Mouse (Mus musculus): Measurements from ENCODE around the gene Dnaja4. TPM values are rescaled to one million over a fixed set of nuclear protein-coding genes. Genes with fewer than 3 reads are reported as not detected.
A peak's percentile ranks its signal among the peaks of the same experiment; 100 is the strongest.
"Not testable (repeated sequence)": the region's sequence is repeated elsewhere in the genome, so short reads cannot be mapped to it uniquely, and the experiment has no call there.

The Dnaja4 gene
- polyA plus RNA-seq, 1 experiment = 129 TPM

- TF ChIP-seq CTCF (IDR thresholded peaks at IDR 0.05; ENCODE audit: control insufficient read depth, insufficient read depth, insufficient replicate concordance, low read depth, low read length) (no peak), POLR2A (IDR thresholded peaks at IDR 0.05; ENCODE audit: control insufficient read depth, low read depth, low read length) (no peak)
- H3K36me3 ChIP-seq (ENCODE audit: control insufficient read depth, insufficient read depth, low read length) = no peaks in the 10 kb centered on the region
- peaks cover 7% of the 10 kb centered on the region for H3K4me1 ChIP-seq (ENCODE audit: control insufficient read depth, insufficient read depth, low read length)
- H3K27ac ChIP-seq (ENCODE audit: control insufficient read depth, insufficient read depth, low read depth, low read length) = no peak overlapping the region
- H3K27me3 ChIP-seq (ENCODE audit: control insufficient read depth, insufficient read depth, low read length) = no peaks in the 10 kb centered on the region
- no peak overlapping the region for H3K4me3 ChIP-seq (ENCODE audit: control insufficient read depth, low read depth, low read length)
Observed at GRCm38 (mm10) chr9:54683814-54684605, 14.7 kb upstream of the Dnaja4 start.

- no peaks in the 10 kb centered on the region for H3K27me3 ChIP-seq (ENCODE audit: control insufficient read depth, insufficient read depth, low read length)
- H3K36me3 ChIP-seq (ENCODE audit: control insufficient read depth, insufficient read depth, low read length) = no peaks in the 10 kb centered on the region
- TF ChIP-seq POLR2A (IDR thresholded peaks at IDR 0.05; ENCODE audit: control insufficient read depth, low read depth, low read length) = no peak
- TF ChIP-seq CTCF (IDR thresholded peaks at IDR 0.05; ENCODE audit: control insufficient read depth, insufficient read depth, insufficient replicate concordance, low read depth, low read length) = no peak
- H3K4me1 ChIP-seq (ENCODE audit: control insufficient read depth, insufficient read depth, low read length) = peaks cover 10% of the 10 kb centered on the region
- H3K27ac ChIP-seq (ENCODE audit: control insufficient read depth, insufficient read depth, low read depth, low read length) = no peak overlapping the region
- no peak overlapping the region for H3K4me3 ChIP-seq (ENCODE audit: control insufficient read depth, low read depth, low read length)
Observed at GRCm38 (mm10) chr9:54687246-54688236, 11.1 kb upstream of the Dnaja4 start.

- Histone ChIP-seq H3K36me3 (ENCODE audit: control insufficient read depth, insufficient read depth, low read length) (no peaks in the 10 kb centered on the region), H3K27ac (ENCODE audit: control insufficient read depth, insufficient read depth, low read depth, low read length) (no peak overlapping the region), H3K27me3 (ENCODE audit: control insufficient read depth, insufficient read depth, low read length) (no peaks in the 10 kb centered on the region), H3K4me3 (ENCODE audit: control insufficient read depth, low read depth, low read length) (no peak overlapping the region), H3K4me1 (ENCODE audit: control insufficient read depth, insufficient read depth, low read length) (peaks cover 10% of the 10 kb centered on the region)
- TF ChIP-seq POLR2A (IDR thresholded peaks at IDR 0.05; ENCODE audit: control insufficient read depth, low read depth, low read length) (no peak), CTCF (IDR thresholded peaks at IDR 0.05; ENCODE audit: control insufficient read depth, insufficient read depth, insufficient replicate concordance, low read depth, low read length) (no peak)
Observed at GRCm38 (mm10) chr9:54689446-54689845, 9.2 kb upstream of the Dnaja4 start.

- H3K27me3 ChIP-seq (ENCODE audit: control insufficient read depth, insufficient read depth, low read length); H3K36me3 ChIP-seq (ENCODE audit: control insufficient read depth, insufficient read depth, low read length); H3K4me1 ChIP-seq (ENCODE audit: control insufficient read depth, insufficient read depth, low read length); H3K27ac ChIP-seq (ENCODE audit: control insufficient read depth, insufficient read depth, low read depth, low read length); H3K4me3 ChIP-seq (ENCODE audit: control insufficient read depth, low read depth, low read length): not testable (repeated sequence)
Observed at GRCm38 (mm10) chr9:54690697-54691096, 8.0 kb upstream of the Dnaja4 start.

- peak overlapping the region; percentile 76 for H3K4me3 ChIP-seq (ENCODE audit: control insufficient read depth, low read depth, low read length)
- not testable (repeated sequence) for H3K27me3 ChIP-seq (ENCODE audit: control insufficient read depth, insufficient read depth, low read length); H3K4me1 ChIP-seq (ENCODE audit: control insufficient read depth, insufficient read depth, low read length); H3K36me3 ChIP-seq (ENCODE audit: control insufficient read depth, insufficient read depth, low read length)
- peak; percentile 59 for TF ChIP-seq POLR2A (IDR thresholded peaks at IDR 0.05; ENCODE audit: control insufficient read depth, low read depth, low read length)
- H3K27ac ChIP-seq (ENCODE audit: control insufficient read depth, insufficient read depth, low read depth, low read length) = peak overlapping the region; percentile 3
Observed at GRCm38 (mm10) chr9:54691241-54691805, 7.3 kb upstream of the Dnaja4 start.

- Histone ChIP-seq H3K4me1 (ENCODE audit: control insufficient read depth, insufficient read depth, low read length) (peaks cover 10% of the 10 kb centered on the region), H3K27me3 (ENCODE audit: control insufficient read depth, insufficient read depth, low read length) (no peaks in the 10 kb centered on the region), H3K4me3 (ENCODE audit: control insufficient read depth, low read depth, low read length) (peak overlapping the region; percentile 87), H3K36me3 (ENCODE audit: control insufficient read depth, insufficient read depth, low read length) (no peaks in the 10 kb centered on the region), H3K27ac (ENCODE audit: control insufficient read depth, insufficient read depth, low read depth, low read length) (peak overlapping the region; percentile 85)
- TF ChIP-seq CTCF (IDR thresholded peaks at IDR 0.05; ENCODE audit: control insufficient read depth, insufficient read depth, insufficient replicate concordance, low read depth, low read length) = no peak
- TF ChIP-seq POLR2A (IDR thresholded peaks at IDR 0.05; ENCODE audit: control insufficient read depth, low read depth, low read length) = no peak
Observed at GRCm38 (mm10) chr9:54699087-54699344, 343 bp downstream of the Dnaja4 start.

- Histone ChIP-seq H3K4me3 (ENCODE audit: control insufficient read depth, low read depth, low read length) (peak overlapping the region; percentile 87), H3K27ac (ENCODE audit: control insufficient read depth, insufficient read depth, low read depth, low read length) (peak overlapping the region; percentile 85), H3K36me3 (ENCODE audit: control insufficient read depth, insufficient read depth, low read length) (no peaks in the 10 kb centered on the region), H3K4me1 (ENCODE audit: control insufficient read depth, insufficient read depth, low read length) (peaks cover 10% of the 10 kb centered on the region), H3K27me3 (ENCODE audit: control insufficient read depth, insufficient read depth, low read length) (no peaks in the 10 kb centered on the region)
- TF ChIP-seq POLR2A (IDR thresholded peaks at IDR 0.05; ENCODE audit: control insufficient read depth, low read depth, low read length) (peak; percentile 86), CTCF (IDR thresholded peaks at IDR 0.05; ENCODE audit: control insufficient read depth, insufficient read depth, insufficient replicate concordance, low read depth, low read length) (no peak)
Observed at GRCm38 (mm10) chr9:54699345-54700173, 886 bp downstream of the Dnaja4 start.
